Mouse (Mus musculus) induced T-regulatory cell, adult 2 months (primary cell): ENCODE measurements around the gene Dtx3.

Experiments used
- DNase-seq: peaks from one replicate; pipeline ENCODE4 v3.0.0-alpha.2; 2012; ENCODE audit warnings: low read depth

Dtx3 gene

GRCm38 (mm10) chr10:127185506-127185905, 10.0 kb downstream of the Dtx3 start:
- peak; percentile 7 for DNase-seq

GRCm38 (mm10) chr10:127185101-127185500, 10.4 kb downstream of the Dtx3 start:
- no peak for DNase-seq

- DNase-seq = peak; percentile 63
Measured at GRCm38 (mm10) chr10:127183759-127184158, 11.8 kb downstream of the Dtx3 start.

- DNase-seq = no peak
Measured at GRCm38 (mm10) chr10:127182624-127183023, 12.9 kb downstream of the Dtx3 start.

- DNase-seq = no peak
Measured at GRCm38 (mm10) chr10:127181566-127181965, 14.0 kb downstream of the Dtx3 start.

- peak; percentile 10 for DNase-seq
Measured at GRCm38 (mm10) chr10:127180695-127181047, 14.9 kb downstream of the Dtx3 start.

- DNase-seq = peak; percentile 58
Measured at GRCm38 (mm10) chr10:127179871-127180694, 15.4 kb downstream of the Dtx3 start, which contains the start of gene Slc26a10. Slc26a10 (minus strand) TSS chr10:127180645.

- peak; percentile 55 for DNase-seq
Measured at GRCm38 (mm10) chr10:127178286-127179027, 17.1 kb downstream of the Dtx3 start.

GRCm38 (mm10) chr10:127177719-127178118, 17.8 kb downstream of the Dtx3 start:
- DNase-seq = peak; percentile 88

GRCm38 (mm10) chr10:127177235-127177634, 18.3 kb downstream of the Dtx3 start:
- peak; percentile 60 for DNase-seq

GRCm38 (mm10) chr10:127176756-127177155, 18.8 kb downstream of the Dtx3 start:
- DNase-seq = no peak

- no peak for DNase-seq
Measured at GRCm38 (mm10) chr10:127176228-127176627, 19.3 kb downstream of the Dtx3 start.

- no peak for DNase-seq
Measured at GRCm38 (mm10) chr10:127174170-127174569, 21.4 kb downstream of the Dtx3 start.

- no peak for DNase-seq
Measured at GRCm38 (mm10) chr10:127173148-127174065, 22.1 kb downstream of the Dtx3 start.

GRCm38 (mm10) chr10:127171631-127172200, 23.8 kb downstream of the Dtx3 start:
- no peak for DNase-seq

- DNase-seq = peak; percentile 93
Measured at GRCm38 (mm10) chr10:127170837-127171272, 24.7 kb downstream of the Dtx3 start.

- peak; percentile 62 for DNase-seq
Measured at GRCm38 (mm10) chr10:127170002-127170401, 25.5 kb downstream of the Dtx3 start.

- peak; percentile 49 for DNase-seq
Measured at GRCm38 (mm10) chr10:127167614-127168192, 27.8 kb downstream of the Dtx3 start.

- DNase-seq = peak; percentile 45
Measured at GRCm38 (mm10) chr10:127166771-127167613, 28.5 kb downstream of the Dtx3 start.

- no peak for DNase-seq
Measured at GRCm38 (mm10) chr10:127166404-127166715, 29.2 kb downstream of the Dtx3 start.
